Mouse (Mus musculus): ENCODE data around the gene Rpia. TPM values are rescaled to one million over a fixed set of nuclear protein-coding genes. Genes with fewer than 3 reads are reported as not detected.

Gene Rpia
- polyA plus RNA-seq, 1 experiment from 2014 or later, result 3.7 TPM

DNA sequence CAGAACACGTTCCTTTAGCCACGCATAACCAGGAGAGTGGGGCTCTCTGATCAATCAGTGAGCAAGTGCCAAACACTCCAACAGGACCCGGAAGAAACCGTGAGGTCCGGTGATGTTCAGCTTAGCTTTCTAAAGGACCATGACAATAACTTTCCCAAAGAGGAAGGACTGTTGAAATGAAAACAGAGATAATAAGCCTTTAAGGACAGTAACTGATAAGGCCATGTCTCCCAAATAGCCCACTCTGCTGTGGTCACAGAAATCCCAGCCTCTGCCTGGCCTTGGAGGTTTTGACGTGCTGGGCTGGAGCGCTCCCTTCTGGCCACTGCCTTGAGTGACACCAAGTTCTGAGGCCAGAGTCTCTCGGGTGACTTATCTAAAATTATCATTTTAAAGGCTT lies 39.7 kb downstream of the Rpia start:
- Histone ChIP-seq H3K9ac (ENCODE audit: low read depth, low read length) (no peak overlapping the region), H3K27me3 (ENCODE audit: control insufficient read depth, insufficient read depth, low read length) (no peaks in the 10 kb centered on the region), H3K4me2 (replicated peaks; ENCODE audit: low read depth, low read length) (no peak overlapping the region), H3K36me3 (ENCODE audit: control insufficient read depth, insufficient read depth, low read length) (no peaks in the 10 kb centered on the region), H3K4me1 (replicated peaks; ENCODE audit: control insufficient read depth, insufficient read depth, low read length) (no peaks in the 10 kb centered on the region), H3K9me3 (ENCODE audit: control insufficient read depth, low read length) (no peaks in the 10 kb centered on the region), H3K27ac (ENCODE audit: low read depth, low read length) (no peak overlapping the region), H3K4me3 (ENCODE audit: low read depth, low read length) (no peak overlapping the region)
- peak; percentile 36 for DNase-seq (ENCODE audit: low spot score)
- ATAC-seq (ENCODE audit: low FRiP score), result no peak
- WGBS, result 55% methylated on average over 8 of the region's 8 CpGs

DNA sequence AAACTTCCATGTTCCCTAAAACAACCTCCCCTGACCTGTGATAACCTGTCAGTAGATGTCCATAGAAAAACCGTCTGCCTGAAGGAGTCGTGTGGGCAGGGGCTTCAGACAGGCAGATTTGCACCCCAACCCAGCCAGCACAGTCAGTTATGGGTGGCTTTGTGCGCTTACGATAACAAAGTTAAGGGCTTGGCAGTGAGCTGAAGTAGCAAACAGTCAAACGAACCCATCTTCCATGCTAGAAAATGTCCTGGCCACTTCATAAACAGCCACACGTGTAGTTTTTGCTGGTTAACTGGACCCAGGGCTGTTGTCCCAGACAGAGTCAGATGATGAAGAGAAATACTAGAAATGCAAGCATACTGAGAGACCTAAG lies 40.1 kb downstream of the Rpia start:
- Histone ChIP-seq H3K9ac (ENCODE audit: low read depth, low read length) (no peak overlapping the region), H3K4me2 (replicated peaks; ENCODE audit: low read depth, low read length) (no peak overlapping the region), H3K27ac (ENCODE audit: low read depth, low read length) (no peak overlapping the region), H3K36me3 (ENCODE audit: control insufficient read depth, insufficient read depth, low read length) (no peaks in the 10 kb centered on the region), H3K27me3 (ENCODE audit: control insufficient read depth, insufficient read depth, low read length) (no peaks in the 10 kb centered on the region), H3K4me3 (ENCODE audit: low read depth, low read length) (no peak overlapping the region), H3K4me1 (replicated peaks; ENCODE audit: control insufficient read depth, insufficient read depth, low read length) (no peaks in the 10 kb centered on the region), H3K9me3 (ENCODE audit: control insufficient read depth, low read length) (no peaks in the 10 kb centered on the region)
- no peak for ATAC-seq (ENCODE audit: low FRiP score)
- DNase-seq (ENCODE audit: low spot score), result no peak
- WGBS, result 74% methylated on average over 6 of the region's 6 CpGs

DNA sequence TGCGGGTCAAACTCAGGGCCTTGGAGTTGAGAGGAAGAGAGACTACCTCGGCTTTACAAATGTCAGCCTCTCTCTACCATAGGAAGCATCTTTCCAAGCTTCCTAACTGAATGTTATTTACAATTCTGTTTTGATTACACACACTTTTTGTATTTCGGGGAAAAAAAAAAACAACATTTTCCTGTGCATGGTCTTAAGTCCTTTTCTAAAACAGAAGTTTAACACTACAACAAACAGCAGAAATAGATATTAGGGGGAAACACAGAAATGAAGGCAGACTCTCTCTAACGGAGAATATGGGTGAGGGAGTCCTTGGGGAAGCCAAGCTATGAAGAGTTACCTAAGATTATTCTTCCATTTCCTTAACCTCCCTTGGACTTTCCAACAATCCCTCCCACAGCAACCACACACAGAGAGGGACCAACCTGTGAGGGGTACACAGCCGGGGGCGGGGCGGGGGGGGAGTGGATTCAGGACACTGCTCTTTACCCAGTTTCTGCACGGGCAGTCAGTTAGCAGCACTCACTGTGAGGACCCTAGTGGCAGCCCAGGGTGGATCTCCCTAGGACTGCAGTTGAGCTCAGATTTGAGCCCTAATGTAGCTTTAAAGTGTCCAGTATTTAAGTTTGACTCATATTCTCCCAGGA lies 40.7 kb downstream of the Rpia start:
- no peaks in the 10 kb centered on the region for H3K4me1 ChIP-seq (replicated peaks; ENCODE audit: control insufficient read depth, insufficient read depth, low read length)
- no peak overlapping the region for H3K4me2 ChIP-seq (replicated peaks; ENCODE audit: low read depth, low read length)
- no peak overlapping the region for H3K9ac ChIP-seq (ENCODE audit: low read depth, low read length)
- H3K4me3 ChIP-seq (ENCODE audit: low read depth, low read length), result no peak overlapping the region
- no peaks in the 10 kb centered on the region for H3K27me3 ChIP-seq (ENCODE audit: control insufficient read depth, insufficient read depth, low read length)
- no peaks in the 10 kb centered on the region for H3K9me3 ChIP-seq (ENCODE audit: control insufficient read depth, low read length)
- DNase-seq (ENCODE audit: low spot score) (no peak), ATAC-seq (ENCODE audit: low FRiP score) (no peak)
- WGBS, result 68% methylated on average over 8 of the region's 8 CpGs
- no peak overlapping the region for H3K27ac ChIP-seq (ENCODE audit: low read depth, low read length)
- no peaks in the 10 kb centered on the region for H3K36me3 ChIP-seq (ENCODE audit: control insufficient read depth, insufficient read depth, low read length)

DNA sequence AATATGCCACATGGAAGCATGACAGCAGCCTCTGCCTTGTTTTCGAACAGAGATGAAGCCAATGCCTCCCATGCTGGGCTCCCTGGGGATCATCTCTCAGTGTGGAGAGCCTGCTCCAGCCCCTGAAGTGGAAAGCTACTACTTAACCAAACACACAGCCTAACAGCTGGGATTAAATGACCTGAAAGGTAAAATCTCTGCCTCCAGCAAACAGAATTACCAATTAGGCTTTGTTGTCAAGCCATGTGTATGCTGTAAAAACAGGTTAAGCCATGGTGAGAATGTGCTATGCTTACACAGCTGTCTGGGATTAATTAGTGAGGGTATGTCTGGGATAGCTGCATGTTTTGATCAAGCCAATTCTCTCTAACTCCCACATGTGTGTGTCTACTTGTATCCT lies 42.3 kb downstream of the Rpia start:
- H3K9me3 ChIP-seq (ENCODE audit: control insufficient read depth, low read length), result no peaks in the 10 kb centered on the region
- H3K4me2 ChIP-seq (replicated peaks; ENCODE audit: low read depth, low read length), result no peak overlapping the region
- 67% methylated on average over 1 of the region's 1 CpGs for WGBS
- no peak for DNase-seq (ENCODE audit: low spot score)
- H3K9ac ChIP-seq (ENCODE audit: low read depth, low read length), result no peak overlapping the region
- ATAC-seq (ENCODE audit: low FRiP score), result no peak
- H3K36me3 ChIP-seq (ENCODE audit: control insufficient read depth, insufficient read depth, low read length), result no peaks in the 10 kb centered on the region
- H3K4me1 ChIP-seq (replicated peaks; ENCODE audit: control insufficient read depth, insufficient read depth, low read length), result no peaks in the 10 kb centered on the region
- H3K4me3 ChIP-seq (ENCODE audit: low read depth, low read length), result no peak overlapping the region
- H3K27ac ChIP-seq (ENCODE audit: low read depth, low read length), result no peak overlapping the region
- no peaks in the 10 kb centered on the region for H3K27me3 ChIP-seq (ENCODE audit: control insufficient read depth, insufficient read depth, low read length)

DNA sequence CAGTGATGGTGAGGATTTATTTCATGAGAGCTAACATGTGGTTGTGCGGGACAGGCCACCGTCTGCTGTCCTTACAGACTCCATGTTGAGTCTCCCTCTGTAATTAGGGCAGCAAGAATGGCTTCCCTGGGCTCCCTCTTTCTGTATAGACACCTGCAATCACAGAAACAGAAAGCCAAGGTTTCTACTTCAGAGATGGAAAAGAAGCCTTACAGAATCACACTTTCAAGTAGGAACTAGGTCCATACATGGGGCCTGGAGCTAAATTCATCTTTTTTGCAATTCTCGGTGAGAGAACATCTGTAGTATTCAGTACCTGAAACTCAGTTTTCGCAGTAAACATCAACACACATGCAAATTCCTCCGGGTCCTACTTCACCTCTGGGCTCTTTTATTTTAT lies 44.3 kb downstream of the Rpia start:
- no peaks in the 10 kb centered on the region for H3K9me3 ChIP-seq (ENCODE audit: control insufficient read depth, low read length)
- H3K4me1 ChIP-seq (replicated peaks; ENCODE audit: control insufficient read depth, insufficient read depth, low read length), result no peaks in the 10 kb centered on the region
- no peak overlapping the region for H3K4me3 ChIP-seq (ENCODE audit: low read depth, low read length)
- ATAC-seq (ENCODE audit: low FRiP score), result no peak
- no peak overlapping the region for H3K4me2 ChIP-seq (replicated peaks; ENCODE audit: low read depth, low read length)
- no peak overlapping the region for H3K27ac ChIP-seq (ENCODE audit: low read depth, low read length)
- no peaks in the 10 kb centered on the region for H3K27me3 ChIP-seq (ENCODE audit: control insufficient read depth, insufficient read depth, low read length)
- H3K9ac ChIP-seq (ENCODE audit: low read depth, low read length), result no peak overlapping the region
- DNase-seq (ENCODE audit: low spot score), result no peak
- no peaks in the 10 kb centered on the region for H3K36me3 ChIP-seq (ENCODE audit: control insufficient read depth, insufficient read depth, low read length)
- 95% methylated on average over 5 of the region's 5 CpGs for WGBS

DNA sequence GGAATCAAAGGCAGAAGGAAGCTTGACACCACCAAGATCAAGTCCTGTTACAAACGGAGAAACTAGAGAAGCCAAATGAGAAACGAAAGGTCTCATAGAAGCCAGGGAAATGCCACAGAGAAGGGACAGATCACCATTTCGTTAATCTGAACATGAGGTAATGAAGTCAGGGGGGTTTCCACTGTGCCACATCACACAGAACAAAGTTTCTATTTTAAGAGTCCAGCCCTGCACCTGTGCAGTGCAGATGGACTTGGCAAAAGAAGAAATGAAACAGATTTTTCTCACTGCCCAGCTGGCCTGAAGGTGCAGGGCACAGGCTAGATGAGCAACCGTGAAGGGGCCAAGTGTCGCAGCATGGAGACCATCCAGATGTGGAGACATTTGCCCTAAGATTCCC lies 48.1 kb downstream of the Rpia start:
- Histone ChIP-seq H3K4me1 (replicated peaks; ENCODE audit: control insufficient read depth, insufficient read depth, low read length) (no peaks in the 10 kb centered on the region), H3K36me3 (ENCODE audit: control insufficient read depth, insufficient read depth, low read length) (no peaks in the 10 kb centered on the region), H3K4me3 (ENCODE audit: low read depth, low read length) (no peak overlapping the region), H3K9ac (ENCODE audit: low read depth, low read length) (no peak overlapping the region), H3K27me3 (ENCODE audit: control insufficient read depth, insufficient read depth, low read length) (no peaks in the 10 kb centered on the region), H3K9me3 (ENCODE audit: control insufficient read depth, low read length) (no peaks in the 10 kb centered on the region), H3K4me2 (replicated peaks; ENCODE audit: low read depth, low read length) (no peak overlapping the region), H3K27ac (ENCODE audit: low read depth, low read length) (no peak overlapping the region)
- no peak for DNase-seq (ENCODE audit: low spot score)
- no peak for ATAC-seq (ENCODE audit: low FRiP score)
- 86% methylated on average over 5 of the region's 5 CpGs for WGBS

DNA sequence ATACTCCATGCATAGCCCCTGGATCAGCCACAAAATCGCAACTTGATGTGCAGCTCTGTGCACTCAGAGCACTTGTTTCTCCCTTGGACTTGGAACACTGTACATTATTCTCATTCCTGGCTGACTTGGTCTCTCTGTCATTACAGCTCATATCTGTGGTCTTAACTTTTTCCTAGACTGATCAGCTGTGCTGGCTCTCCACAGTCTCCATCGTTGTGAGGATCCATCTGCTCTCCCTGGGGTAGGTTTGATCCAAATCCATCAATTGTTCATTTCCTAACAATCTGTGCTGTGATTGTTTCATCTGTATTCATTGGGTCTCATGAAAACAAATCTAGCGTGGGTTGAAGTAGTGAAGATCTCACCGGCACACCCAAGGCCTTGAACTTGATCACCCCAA lies 49.2 kb downstream of the Rpia start:
- 90% methylated on average over 4 of the region's 4 CpGs for WGBS
- DNase-seq (ENCODE audit: low spot score) (no peak), ATAC-seq (ENCODE audit: low FRiP score) (no peak)

DNA sequence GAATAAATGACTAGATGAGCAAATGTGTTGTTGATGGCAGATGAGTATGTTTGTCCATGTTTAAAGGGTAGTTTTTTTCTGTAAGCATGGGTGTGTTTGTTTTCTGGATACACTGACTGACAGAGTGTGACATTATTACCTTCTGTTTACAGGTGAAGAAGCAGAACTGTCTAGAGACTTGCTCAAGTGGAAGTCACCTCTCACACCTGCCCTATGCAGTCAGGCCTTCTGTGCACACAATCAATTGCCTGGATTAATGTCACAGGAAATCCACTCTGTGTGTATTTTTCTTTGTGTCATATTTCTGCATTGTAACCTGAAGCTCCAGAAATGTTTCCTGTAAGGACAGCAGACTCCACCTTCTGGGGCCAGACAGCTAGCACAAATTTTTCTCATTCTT lies 51.5 kb downstream of the Rpia start:
- H3K4me1 ChIP-seq (replicated peaks; ENCODE audit: control insufficient read depth, insufficient read depth, low read length), result no peaks in the 10 kb centered on the region

More for the DNA sequence above, 49.2 kb downstream of the Rpia start:
- no peak overlapping the region for H3K4me3 ChIP-seq (ENCODE audit: low read depth, low read length)
- no peak overlapping the region for H3K4me2 ChIP-seq (replicated peaks; ENCODE audit: low read depth, low read length)
- no peak overlapping the region for H3K9ac ChIP-seq (ENCODE audit: low read depth, low read length)
- no peaks in the 10 kb centered on the region for H3K36me3 ChIP-seq (ENCODE audit: control insufficient read depth, insufficient read depth, low read length)
- H3K27ac ChIP-seq (ENCODE audit: low read depth, low read length), result no peak overlapping the region
- no peaks in the 10 kb centered on the region for H3K9me3 ChIP-seq (ENCODE audit: control insufficient read depth, low read length)
- no peaks in the 10 kb centered on the region for H3K27me3 ChIP-seq (ENCODE audit: control insufficient read depth, insufficient read depth, low read length)
- no peaks in the 10 kb centered on the region for H3K4me1 ChIP-seq (replicated peaks; ENCODE audit: control insufficient read depth, insufficient read depth, low read length)

DNA sequence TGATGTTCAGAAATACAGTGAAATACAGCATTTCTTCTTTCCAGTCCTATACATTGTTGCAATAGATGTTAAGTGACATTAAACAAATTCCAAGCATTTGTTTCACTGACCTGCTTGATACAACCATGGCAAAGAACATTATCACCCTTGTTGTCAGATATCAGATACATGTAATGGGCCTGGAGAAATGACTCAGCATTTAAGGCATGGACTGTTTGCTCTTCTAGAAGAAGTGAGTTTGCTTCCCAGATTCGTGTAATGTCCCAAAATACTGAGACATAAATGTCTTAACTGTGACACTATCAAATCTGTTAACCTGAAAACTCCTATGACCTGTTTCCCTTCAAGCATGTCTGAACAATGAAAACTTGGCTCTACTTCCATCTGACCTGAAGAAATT lies 52.6 kb downstream of the Rpia start:
- Histone ChIP-seq H3K27me3 (ENCODE audit: control insufficient read depth, insufficient read depth, low read length) (no peaks in the 10 kb centered on the region), H3K27ac (ENCODE audit: low read depth, low read length) (no peak overlapping the region), H3K4me1 (replicated peaks; ENCODE audit: control insufficient read depth, insufficient read depth, low read length) (no peaks in the 10 kb centered on the region), H3K4me3 (ENCODE audit: low read depth, low read length) (no peak overlapping the region), H3K9ac (ENCODE audit: low read depth, low read length) (no peak overlapping the region), H3K36me3 (ENCODE audit: control insufficient read depth, insufficient read depth, low read length) (no peaks in the 10 kb centered on the region), H3K4me2 (replicated peaks; ENCODE audit: low read depth, low read length) (no peak overlapping the region), H3K9me3 (ENCODE audit: control insufficient read depth, low read length) (no peaks in the 10 kb centered on the region)
- 84% methylated on average over 1 of the region's 1 CpGs for WGBS
- no peak for ATAC-seq (ENCODE audit: low FRiP score)
- DNase-seq (ENCODE audit: low spot score), result no peak

More for the DNA sequence above, 51.5 kb downstream of the Rpia start:
- Histone ChIP-seq H3K9me3 (ENCODE audit: control insufficient read depth, low read length) (no peaks in the 10 kb centered on the region), H3K4me2 (replicated peaks; ENCODE audit: low read depth, low read length) (no peak overlapping the region), H3K9ac (ENCODE audit: low read depth, low read length) (no peak overlapping the region), H3K27me3 (ENCODE audit: control insufficient read depth, insufficient read depth, low read length) (no peaks in the 10 kb centered on the region), H3K27ac (ENCODE audit: low read depth, low read length) (no peak overlapping the region), H3K4me3 (ENCODE audit: low read depth, low read length) (no peak overlapping the region), H3K36me3 (ENCODE audit: control insufficient read depth, insufficient read depth, low read length) (no peaks in the 10 kb centered on the region)
- DNase-seq (ENCODE audit: low spot score) (no peak), ATAC-seq (ENCODE audit: low FRiP score) (no peak)

All from hindbrain, embryonic 11.5 days (tissue).